Mouse (Mus musculus) kidney, adult 2 months (tissue): Measurements from ENCODE around the gene Sema7a.

Experiments
- CTCF ChIP-seq: fragments of 200-500 bp; conservative IDR thresholded peaks from 2 replicates; pipeline ENCODE4 v1.5.1; 2011; ENCODE audit warnings: low read depth, mild to moderate bottlenecking, control low read depth, low read length, moderate library complexity, mixed read lengths; ENCODE audit not compliant: insufficient read depth, insufficient read length
- POLR2A ChIP-seq: fragments of 200-500 bp; IDR thresholded peaks from one replicate; pipeline ENCODE4 v1.6.1; 2011; ENCODE audit warnings: low read depth, low read length, control low read depth

- TF ChIP-seq POLR2A (no peak), CTCF (no peak)
Measured at GRCm38 (mm10) chr9:58009588-58009987, 69.7 kb downstream of the Sema7a start.
